Mouse (Mus musculus) heart, adult 2 months (tissue): ENCODE measurements around the gene Ndufab1.

Experiments
- CTCF ChIP-seq: fragments of 200-600 bp; IDR thresholded peaks from 2 replicates; pipeline ENCODE4 v1.8.1; 2022; ENCODE audit warnings: antibody characterized with exemption, mild to moderate bottlenecking, moderate library complexity
- EP300 ChIP-seq: fragments of 200-500 bp; IDR thresholded peaks from 2 replicates; pipeline ENCODE4 v1.6.1; 2011; ENCODE audit warnings: low read depth, low read length, control low read depth; ENCODE audit not compliant: insufficient read depth
- POLR2A ChIP-seq: fragments of 200-500 bp; IDR thresholded peaks from 2 replicates; pipeline ENCODE4 v1.6.1; 2011; ENCODE audit warnings: mild to moderate bottlenecking, low read depth, low read length, control low read depth; ENCODE audit not compliant: insufficient read depth

GRCm38 (mm10) chr7:122138190-122138589, 36.5 kb upstream of the Ndufab1 start:
- TF ChIP-seq CTCF (no peak), POLR2A (no peak), EP300 (no peak)
